Mouse (Mus musculus) limb, embryonic 12.5 days (tissue): ENCODE measurements around the gene Mical3. TPM values are rescaled to one million over a fixed set of nuclear protein-coding genes. Genes with fewer than 3 reads are reported as not detected.

Source experiments
- ATAC-seq: fragments of 200-750 bp; cut with Nextera tagmentation; 2 replicates; pipeline ENCODE4 v1.8.0; 2017; ENCODE audit warnings: low read depth, moderate TSS enrichment; ENCODE audit not compliant: insufficient number of reproducible peaks, insufficient read depth, low FRiP score, low TSS enrichment
- H3K27ac ChIP-seq: fragments of 300-500 bp; sonication (generic); 2 replicates; pipeline ENCODE4 v1.5.1; 2016; ENCODE audit warnings: mild to moderate bottlenecking, moderate library complexity
- H3K27me3 ChIP-seq: fragments of 300-500 bp; sonication (generic); 2 replicates; pipeline ENCODE4 v1.6.1; 2016; ENCODE audit warnings: mild to moderate bottlenecking, moderate library complexity
- H3K36me3 ChIP-seq: fragments of 300-500 bp; sonication (generic); 2 replicates; pipeline ENCODE4 v1.6.1; 2016; ENCODE audit warnings: mild to moderate bottlenecking, moderate library complexity
- H3K4me1 ChIP-seq: fragments of 300-500 bp; sonication (generic); replicated peaks from 2 replicates; pipeline ENCODE4 v1.6.1; 2016
- H3K4me2 ChIP-seq: fragments of 300-500 bp; sonication (generic); 2 replicates; pipeline ENCODE4 v1.6.1; 2016; ENCODE audit warnings: mild to moderate bottlenecking, moderate library complexity
- H3K4me3 ChIP-seq: fragments of 300-500 bp; sonication (generic); replicated peaks from 2 replicates; pipeline ENCODE4 v1.5.1; 2016; ENCODE audit warnings: mild to moderate bottlenecking
- H3K9ac ChIP-seq: fragments of 300-500 bp; sonication (generic); replicated peaks from 2 replicates; pipeline ENCODE4 v1.6.1; 2016; ENCODE audit warnings: mild to moderate bottlenecking, moderate library complexity
- H3K9me3 ChIP-seq: fragments of 300-500 bp; sonication (generic); 2 replicates; pipeline ENCODE4 v1.6.1; 2016; ENCODE audit warnings: mild to moderate bottlenecking, moderate library complexity
- WGBS: fragments of 180-500 bp; shearing (Covaris S2); methylation state at CpG from one replicate; pipeline ENCODE4 v1.1.7; 2016; 5-methylcytosine and 5-hydroxymethylcytosine counted together
- polyA plus RNA-seq: library from polyadenylated mRNA; unstranded; fragments of >200 nt; fragmentation: Nextera tagmentation; extraction: Ambion mirVana; gene quantifications from 2 replicates; pipeline ENCODE4 v1.2.1, GENCODE M21; 2016

Mical3 gene
- polyA plus RNA-seq, 1 experiment from 2014 or later = 10.8 TPM

DNA sequence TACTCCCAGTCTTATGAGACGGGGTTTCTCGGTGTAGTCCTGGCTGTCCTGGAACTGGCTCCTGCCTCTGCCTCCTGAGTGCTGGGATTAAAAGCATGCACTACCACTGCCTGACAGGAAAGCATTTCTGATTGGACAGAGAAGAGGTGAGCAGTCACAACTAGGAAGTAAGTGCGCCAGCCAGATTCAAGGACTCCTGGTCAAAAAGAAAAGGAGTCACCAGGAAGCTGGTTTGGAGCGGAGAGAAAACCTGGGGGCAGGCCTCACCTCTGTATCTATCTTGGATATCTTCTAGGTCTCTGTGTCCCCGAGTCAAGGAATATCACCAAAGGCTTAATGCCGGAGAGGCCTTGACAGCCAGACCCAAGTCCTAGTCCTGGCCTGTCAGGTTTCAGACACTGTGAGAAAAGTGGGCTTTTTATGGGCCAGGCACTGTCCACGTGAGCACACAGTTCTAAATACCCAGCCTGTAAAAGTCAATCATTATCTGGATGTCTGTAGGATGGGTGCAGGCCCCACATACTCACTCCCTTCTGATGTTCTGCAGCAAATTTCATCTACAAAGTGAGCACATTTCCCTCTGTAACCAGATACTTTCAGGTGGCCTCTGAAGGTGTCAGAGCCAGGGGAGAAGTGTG, 190.2 kb downstream of the Mical3 start:
- WGBS = 74% methylated on average over 7 of the region's 7 CpGs
- H3K4me3 ChIP-seq = no peak overlapping the region
- no peak overlapping the region for H3K4me2 ChIP-seq
- H3K27me3 ChIP-seq = no peaks in the 10 kb centered on the region
- H3K36me3 ChIP-seq = no peaks in the 10 kb centered on the region; the same call in 1 of the 2 replicates
- H3K27ac ChIP-seq = no peak overlapping the region
- no peak overlapping the region for H3K9ac ChIP-seq
- no peaks in the 10 kb centered on the region for H3K9me3 ChIP-seq
- no peak for ATAC-seq
- no peaks in the 10 kb centered on the region for H3K4me1 ChIP-seq

DNA sequence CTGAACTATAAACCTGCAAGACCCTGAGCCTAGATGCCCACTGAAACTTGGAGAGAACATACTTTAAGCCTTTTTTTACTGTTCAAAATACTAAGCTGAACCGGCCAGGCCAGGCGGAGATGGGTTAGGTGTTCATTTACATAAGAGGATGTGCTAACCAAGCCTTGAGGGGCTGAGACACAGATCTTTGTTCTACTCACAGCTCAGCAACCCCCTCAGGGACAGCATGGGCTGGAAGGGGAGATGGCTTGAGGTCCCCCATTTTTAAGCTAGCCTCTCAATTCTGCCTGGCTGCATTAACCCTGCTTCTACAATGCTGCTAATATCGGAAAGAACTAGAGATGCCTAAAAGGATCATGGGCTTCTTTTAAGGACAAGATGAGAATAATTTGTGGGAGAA, 191.0 kb downstream of the Mical3 start:
- Histone ChIP-seq H3K9me3 (no peaks in the 10 kb centered on the region), H3K27ac (no peak overlapping the region), H3K9ac (no peak overlapping the region), H3K27me3 (no peaks in the 10 kb centered on the region), H3K4me2 (no peak overlapping the region), H3K36me3 (peaks cover 4% of the 10 kb centered on the region; the same call in 1 of the 2 replicates), H3K4me3 (no peak overlapping the region), H3K4me1 (no peaks in the 10 kb centered on the region)
- ATAC-seq = no peak
- WGBS = 85% methylated on average over 3 of the region's 3 CpGs

DNA sequence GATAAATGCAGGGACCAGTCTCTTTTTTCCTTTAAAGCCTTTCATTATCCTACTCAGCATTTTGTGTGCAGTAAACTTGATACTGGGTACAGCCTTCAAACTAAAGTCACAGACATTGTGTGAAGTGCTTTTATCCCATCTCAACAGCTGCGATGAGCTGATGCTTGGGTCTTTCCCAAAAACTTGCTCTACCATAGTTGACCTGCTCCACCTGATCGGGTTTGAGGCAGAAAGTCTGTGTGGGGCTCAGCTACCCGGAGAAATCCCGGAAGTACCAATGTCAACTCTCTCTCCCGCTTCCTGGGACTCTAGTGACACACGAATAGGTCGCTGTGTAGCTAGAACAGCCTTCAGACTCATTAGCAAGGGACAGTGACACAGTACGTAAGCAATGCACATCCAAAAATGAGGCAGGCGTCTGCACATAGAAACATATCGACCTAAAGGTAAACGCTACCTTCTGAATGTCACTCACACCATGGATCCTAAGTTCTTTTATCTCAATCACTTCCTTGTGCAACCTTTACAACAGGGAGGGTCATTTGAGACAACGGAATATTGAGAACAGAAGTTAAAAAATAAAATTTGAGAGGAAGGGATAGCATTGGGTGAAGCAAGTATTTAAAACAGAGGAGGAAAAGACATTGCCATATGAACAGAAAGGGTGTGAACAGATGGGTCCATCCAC, 191.9 kb downstream of the Mical3 start:
- no peaks in the 10 kb centered on the region for H3K4me1 ChIP-seq
- no peaks in the 10 kb centered on the region for H3K9me3 ChIP-seq
- H3K4me2 ChIP-seq = no peak overlapping the region
- no peak overlapping the region for H3K9ac ChIP-seq
- no peak for ATAC-seq
- no peak overlapping the region for H3K27ac ChIP-seq
- 92% methylated on average over 12 of the region's 12 CpGs for WGBS
- peaks cover 13% of the 10 kb centered on the region for H3K36me3 ChIP-seq
- no peaks in the 10 kb centered on the region for H3K27me3 ChIP-seq
- no peak overlapping the region for H3K4me3 ChIP-seq

DNA sequence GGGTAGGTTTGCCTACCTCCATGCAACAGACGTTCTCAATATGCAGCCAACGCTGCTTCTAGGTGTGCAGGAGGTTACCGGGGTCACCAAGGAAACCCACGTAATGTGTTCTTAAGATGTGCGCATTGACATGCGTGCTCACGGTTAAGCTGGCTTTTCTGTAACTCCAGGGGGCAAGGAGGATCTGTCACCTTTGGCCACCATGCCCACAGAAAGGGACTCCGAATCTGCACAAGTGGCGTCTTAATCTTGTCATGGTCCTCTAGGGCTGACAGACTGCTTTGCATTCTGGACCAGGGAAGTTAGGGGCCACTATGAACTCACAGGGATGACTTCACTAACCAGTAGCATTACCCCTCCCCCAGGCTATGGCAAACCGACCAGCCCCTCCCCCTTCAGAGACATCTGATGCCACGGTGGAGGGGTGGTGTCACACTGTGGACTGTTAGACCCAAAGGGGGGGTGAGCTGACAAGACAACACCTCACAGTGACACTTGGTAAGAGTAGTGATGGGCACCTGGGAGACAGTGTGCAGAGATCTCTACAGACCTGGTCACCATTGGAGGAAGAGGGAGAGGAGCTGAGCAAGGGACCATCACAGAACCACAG, 192.7 kb downstream of the Mical3 start:
- Histone ChIP-seq H3K27me3 (no peaks in the 10 kb centered on the region), H3K9ac (no peak overlapping the region), H3K36me3 (peaks cover 19% of the 10 kb centered on the region), H3K4me2 (no peak overlapping the region), H3K9me3 (no peaks in the 10 kb centered on the region), H3K4me3 (no peak overlapping the region), H3K4me1 (no peaks in the 10 kb centered on the region), H3K27ac (no peak overlapping the region)
- no peak for ATAC-seq
- WGBS = 79% methylated on average over 11 of the region's 11 CpGs

GRCm38 (mm10) chr6:120937104-120937617, 193.6 kb downstream of the Mical3 start:
- H3K36me3 ChIP-seq = peaks cover 28% of the 10 kb centered on the region

GRCm38 (mm10) chr6:120934176-120934575, 196.6 kb downstream of the Mical3 start:
- no peak for ATAC-seq
- WGBS = 73% methylated on average over 4 of the region's 4 CpGs

More at GRCm38 (mm10) chr6:120937104-120937617, 193.6 kb downstream of the Mical3 start:
- 88% methylated on average over 16 of the region's 16 CpGs for WGBS
- Histone ChIP-seq H3K27me3 (no peaks in the 10 kb centered on the region), H3K9ac (no peak overlapping the region), H3K27ac (no peak overlapping the region), H3K4me2 (no peak overlapping the region), H3K4me1 (no peaks in the 10 kb centered on the region), H3K9me3 (no peaks in the 10 kb centered on the region), H3K4me3 (no peak overlapping the region)
- ATAC-seq = no peak

GRCm38 (mm10) chr6:120933670-120934069, 197.1 kb downstream of the Mical3 start:
- H3K4me3 ChIP-seq = no peak overlapping the region
- 90% methylated on average over 7 of the region's 7 CpGs for WGBS

More at GRCm38 (mm10) chr6:120934176-120934575, 196.6 kb downstream of the Mical3 start:
- Histone ChIP-seq H3K9me3 (no peaks in the 10 kb centered on the region), H3K4me1 (no peaks in the 10 kb centered on the region; the same call in 1 of the 2 replicates), H3K27ac (no peak overlapping the region), H3K4me2 (no peak overlapping the region), H3K9ac (no peak overlapping the region), H3K36me3 (peaks cover 28% of the 10 kb centered on the region), H3K27me3 (no peaks in the 10 kb centered on the region), H3K4me3 (no peak overlapping the region)

GRCm38 (mm10) chr6:120932597-120932996, 198.2 kb downstream of the Mical3 start:
- Histone ChIP-seq H3K27ac (no peak overlapping the region), H3K4me1 (peaks cover 3% of the 10 kb centered on the region; the same call in 1 of the 2 replicates), H3K27me3 (no peaks in the 10 kb centered on the region), H3K4me2 (no peak overlapping the region), H3K9ac (no peak overlapping the region), H3K9me3 (no peaks in the 10 kb centered on the region), H3K36me3 (peaks cover 28% of the 10 kb centered on the region), H3K4me3 (no peak overlapping the region)
- ATAC-seq = no peak
- WGBS = 94% methylated on average over 12 of the region's 12 CpGs

More at GRCm38 (mm10) chr6:120933670-120934069, 197.1 kb downstream of the Mical3 start:
- peaks cover 28% of the 10 kb centered on the region for H3K36me3 ChIP-seq
- no peak overlapping the region for H3K4me2 ChIP-seq
- H3K4me1 ChIP-seq = no peaks in the 10 kb centered on the region; the same call in 1 of the 2 replicates
- no peaks in the 10 kb centered on the region for H3K9me3 ChIP-seq
- H3K27me3 ChIP-seq = no peaks in the 10 kb centered on the region
- H3K27ac ChIP-seq = no peak overlapping the region
- no peak for ATAC-seq
- no peak overlapping the region for H3K9ac ChIP-seq

- peaks cover 3% of the 10 kb centered on the region; the same call in 1 of the 2 replicates for H3K4me1 ChIP-seq
- 0 out of 2 replicates have a peak overlapping the region, but pooled peaks have one; percentile 8 for H3K9ac ChIP-seq
- H3K27ac ChIP-seq = peak overlapping the region; percentile 50; the same call in 1 of the 2 replicates
- no peak overlapping the region for H3K4me2 ChIP-seq
- H3K36me3 ChIP-seq = peaks cover 28% of the 10 kb centered on the region
- 75% methylated on average over 6 of the region's 6 CpGs for whole genome bisulfite sequencing
- ATAC-seq = no peak
- no peaks in the 10 kb centered on the region for H3K27me3 ChIP-seq
- H3K4me3 ChIP-seq = no peak overlapping the region
- H3K9me3 ChIP-seq = no peaks in the 10 kb centered on the region
These were observed 200.1 kb downstream of the Mical3 start for GRCm38 (mm10) chr6:120930450-120931306.

DNA sequence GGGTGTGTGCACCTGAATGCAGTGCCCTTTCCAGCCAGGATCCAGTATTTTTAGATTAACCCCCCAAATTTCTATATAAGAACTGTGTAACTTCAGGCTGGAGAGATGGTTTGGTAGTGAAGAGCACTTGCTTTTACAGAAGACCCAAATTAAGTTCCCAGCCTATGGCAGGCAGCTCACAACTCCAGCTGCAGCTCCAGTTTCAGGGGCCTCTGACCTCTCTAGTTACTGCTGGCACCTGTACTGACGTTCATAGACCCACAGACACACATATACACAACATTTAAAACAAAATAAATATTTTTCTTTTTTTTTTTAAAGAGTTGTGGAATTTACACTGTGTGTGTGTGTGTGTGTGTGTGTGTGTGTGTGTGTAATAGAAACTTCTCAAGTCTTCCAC, 201.4 kb downstream of the Mical3 start:
- 29% methylated on average over 1 of the region's 1 CpGs for WGBS
- no peak for ATAC-seq
- Histone ChIP-seq H3K9ac (no peak overlapping the region), H3K4me1 (peaks cover 3% of the 10 kb centered on the region; the same call in 1 of the 2 replicates), H3K4me3 (no peak overlapping the region), H3K27me3 (no peaks in the 10 kb centered on the region), H3K36me3 (peaks cover 21% of the 10 kb centered on the region), H3K4me2 (no peak overlapping the region), H3K9me3 (no peaks in the 10 kb centered on the region), H3K27ac (no peak overlapping the region)
